Mouse (Mus musculus) embryonic fibroblast, embryonic 13.5 days (primary cell): ENCODE measurements around the gene Atp8b5. TPM values are rescaled to one million over a fixed set of nuclear protein-coding genes. Genes with fewer than 3 reads are reported as not detected.
A peak's percentile ranks its signal among the peaks of the same experiment; 100 is the strongest.

Experiments used
- H3K27ac ChIP-seq: 2 replicates; pipeline ENCODE4 v1.5.1; 2012; ENCODE audit warnings: low read length, control low read depth, inconsistent platforms; ENCODE audit not compliant: insufficient read depth
- H3K4me1 ChIP-seq: 2 replicates; pipeline ENCODE4 v1.6.1; 2011; ENCODE audit warnings: low read length; ENCODE audit not compliant: control insufficient read depth, insufficient read depth
- H3K4me3 ChIP-seq: 2 replicates; pipeline ENCODE4 v1.5.1; 2011; ENCODE audit warnings: mild to moderate bottlenecking, control low read depth, low read length; ENCODE audit not compliant: insufficient read depth
- CTCF ChIP-seq: IDR thresholded peaks from 2 replicates; pipeline ENCODE4 v1.5.1; 2011; ENCODE audit warnings: mild to moderate bottlenecking, control low read depth, low read length, moderate library complexity, borderline replicate concordance; ENCODE audit not compliant: insufficient read depth
- POLR2A ChIP-seq: IDR thresholded peaks from 2 replicates; pipeline ENCODE4 v1.6.1; 2011; ENCODE audit warnings: low read depth, mild to moderate bottlenecking, control low read depth, low read length, moderate library complexity
- polyA plus RNA-seq: library from polyadenylated mRNA; stranded (reverse); fragments of >200 nt; gene quantifications from 2 replicates; pipeline ENCODE4 v1.2.4, GENCODE M21; 2011; ENCODE audit warnings: low read depth; ENCODE audit not compliant: missing spikeins, insufficient read length

Gene Atp8b5
- polyA plus RNA-seq, 1 experiment, result not detected

DNA sequence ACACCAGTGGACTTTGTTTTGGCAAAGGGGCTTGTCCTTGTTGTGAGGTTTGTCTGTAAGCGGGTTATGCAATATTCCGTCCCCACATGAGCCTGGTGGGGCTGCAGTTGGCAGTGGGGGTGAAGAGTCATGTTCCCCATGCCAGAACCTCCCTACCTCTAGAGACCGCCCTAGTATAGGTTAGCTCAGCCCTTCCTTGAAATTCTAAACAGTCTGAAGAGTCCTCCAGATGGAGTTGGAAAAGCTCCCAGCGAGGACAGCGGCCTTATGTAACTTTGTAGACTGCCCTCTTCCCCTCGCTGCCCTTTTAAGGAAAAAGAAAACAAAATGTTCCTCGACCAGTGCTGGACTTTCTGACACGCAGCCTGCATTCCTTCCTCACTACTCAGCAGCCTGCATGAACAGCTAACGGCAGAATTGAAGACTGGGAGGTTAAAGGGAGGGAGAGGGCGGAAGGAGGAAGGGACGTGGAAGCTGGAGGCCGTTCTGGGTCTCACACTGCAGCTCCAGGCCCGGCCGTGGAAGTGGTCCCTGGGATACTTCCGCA lies 127.5 kb downstream of the Atp8b5 start:
- Histone ChIP-seq H3K4me3 (no peak overlapping the region), H3K4me1 (peaks cover 21% of the 10 kb centered on the region), H3K27ac (peak overlapping the region; percentile 100)
- no peak for TF ChIP-seq CTCF
- TF ChIP-seq POLR2A, result peak; percentile 50

DNA sequence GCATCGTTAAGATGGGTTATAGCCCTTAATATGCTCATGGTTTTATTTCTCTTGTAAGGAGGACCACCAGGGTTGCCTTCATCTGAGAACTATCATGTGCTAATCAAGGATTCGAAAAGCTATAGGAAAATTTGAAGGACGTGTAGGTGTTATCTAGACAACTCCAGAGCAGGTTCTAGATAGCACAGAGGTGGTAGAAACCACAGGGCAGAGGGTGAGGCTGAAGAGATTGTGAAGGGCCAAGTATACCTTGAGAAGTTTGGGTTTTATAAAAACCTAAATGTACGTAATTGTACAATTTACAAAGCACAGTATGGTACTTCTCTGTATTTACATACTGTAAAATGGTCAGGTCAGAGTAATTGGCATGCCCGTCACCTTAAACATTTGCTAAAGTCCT lies 128.2 kb downstream of the Atp8b5 start:
- Histone ChIP-seq H3K27ac (peak overlapping the region; percentile 100), H3K4me1 (peaks cover 19% of the 10 kb centered on the region), H3K4me3 (no peak overlapping the region)
- TF ChIP-seq CTCF, result no peak
- no peak for TF ChIP-seq POLR2A

GRCm38 (mm10) chr4:43395836-43396235 lies 128.9 kb downstream of the Atp8b5 start:
- TF ChIP-seq POLR2A, result no peak
- TF ChIP-seq CTCF, result no peak
- peak overlapping the region; percentile 100 for H3K27ac ChIP-seq
- H3K4me3 ChIP-seq, result no peak overlapping the region
- peaks cover 19% of the 10 kb centered on the region for H3K4me1 ChIP-seq

DNA sequence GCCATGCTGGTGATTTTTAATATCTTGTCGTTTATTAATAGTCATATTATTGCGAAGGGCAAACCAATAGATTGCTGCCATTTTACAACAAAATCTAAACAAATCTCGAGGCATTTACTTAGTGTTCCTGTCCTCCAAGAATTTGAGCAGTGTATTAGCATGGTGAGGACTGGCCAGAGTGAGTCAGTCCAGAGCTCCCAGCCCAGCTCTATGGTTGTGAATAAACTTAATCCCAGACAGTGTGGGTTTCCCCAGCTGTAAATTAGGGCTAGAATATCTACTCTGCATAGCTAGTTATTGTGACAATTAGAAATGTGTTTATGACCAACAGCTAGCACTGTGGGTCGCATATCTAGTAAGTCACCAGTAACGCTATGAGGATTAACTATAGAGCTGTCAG lies 129.4 kb downstream of the Atp8b5 start:
- Histone ChIP-seq H3K27ac (peak overlapping the region; percentile 100; the same call in 1 of the 2 replicates), H3K4me1 (peaks cover 22% of the 10 kb centered on the region), H3K4me3 (no peak overlapping the region)
- no peak for TF ChIP-seq CTCF
- TF ChIP-seq POLR2A, result no peak

- no peak overlapping the region for H3K4me3 ChIP-seq
- TF ChIP-seq CTCF (no peak), POLR2A (no peak)
- peak overlapping the region; percentile 86 for H3K27ac ChIP-seq
- peaks cover 22% of the 10 kb centered on the region for H3K4me1 ChIP-seq
These were observed 131.1 kb downstream of the Atp8b5 start for GRCm38 (mm10) chr4:43398014-43398413.

DNA sequence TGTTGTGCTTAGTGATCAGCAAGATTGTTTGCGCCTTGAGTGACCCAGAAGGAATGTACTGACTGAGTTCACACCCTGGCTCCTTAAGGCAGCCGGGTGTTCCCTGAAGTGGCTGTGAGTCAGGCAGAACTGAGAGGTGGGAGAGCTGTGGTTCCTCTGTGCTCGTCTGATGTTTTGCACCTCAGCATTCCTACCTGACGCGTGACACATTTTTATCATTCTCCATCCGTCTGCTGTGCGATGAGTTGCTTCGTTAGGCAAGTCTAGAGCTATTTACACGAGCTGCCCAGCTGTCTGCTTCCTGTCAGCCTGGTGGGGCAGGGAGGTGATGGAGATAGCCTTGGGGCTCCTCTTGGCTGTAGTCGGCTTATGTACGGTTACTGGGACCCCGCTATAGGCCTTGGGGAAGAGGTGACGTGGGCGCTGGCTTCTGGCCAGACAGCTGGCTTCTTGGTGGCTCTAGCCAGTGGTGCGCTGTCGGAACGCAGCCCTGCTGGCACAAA lies 131.9 kb downstream of the Atp8b5 start:
- TF ChIP-seq POLR2A (no peak), CTCF (no peak)
- Histone ChIP-seq H3K27ac (peak overlapping the region; percentile 86), H3K4me1 (peaks cover 20% of the 10 kb centered on the region), H3K4me3 (no peak overlapping the region)

GRCm38 (mm10) chr4:43399391-43400131 lies 132.6 kb downstream of the Atp8b5 start:
- H3K4me3 ChIP-seq, result no peak overlapping the region
- no peak for TF ChIP-seq CTCF
- TF ChIP-seq POLR2A, result no peak
- peaks cover 20% of the 10 kb centered on the region for H3K4me1 ChIP-seq
- H3K27ac ChIP-seq, result peak overlapping the region; percentile 86

DNA sequence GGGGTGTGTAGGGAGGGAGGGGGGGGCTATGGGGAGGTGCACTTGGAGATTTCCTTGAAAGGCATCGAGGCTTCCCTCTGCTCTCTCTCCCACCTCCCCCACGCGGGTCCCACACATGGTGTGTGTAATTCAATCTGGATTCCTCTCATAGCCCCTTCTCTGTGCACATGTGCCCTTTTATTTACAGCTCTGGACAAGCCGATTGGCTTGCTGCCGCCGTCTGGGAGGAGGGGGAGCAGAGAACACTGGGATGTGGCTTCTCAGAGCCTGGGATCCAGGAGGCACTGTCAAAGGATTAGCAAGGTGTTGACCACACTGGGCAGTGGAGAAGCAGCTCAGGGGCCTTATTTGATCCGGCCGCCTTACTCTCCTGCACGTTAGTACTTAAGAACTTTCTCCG lies 134.0 kb downstream of the Atp8b5 start:
- peaks cover 20% of the 10 kb centered on the region for H3K4me1 ChIP-seq
- H3K27ac ChIP-seq, result 0 out of 2 replicates have a peak overlapping the region, but pooled peaks have one; percentile 9
- H3K4me3 ChIP-seq, result no peak overlapping the region

GRCm38 (mm10) chr4:43401486-43401885 lies 134.5 kb downstream of the Atp8b5 start:
- Histone ChIP-seq H3K4me3 (no peak overlapping the region), H3K4me1 (peaks cover 20% of the 10 kb centered on the region), H3K27ac (0 out of 2 replicates have a peak overlapping the region, but pooled peaks have one; percentile 9)
- TF ChIP-seq CTCF, result no peak
- no peak for TF ChIP-seq POLR2A

More for the DNA sequence above, 134.0 kb downstream of the Atp8b5 start:
- TF ChIP-seq CTCF (no peak), POLR2A (no peak)

DNA sequence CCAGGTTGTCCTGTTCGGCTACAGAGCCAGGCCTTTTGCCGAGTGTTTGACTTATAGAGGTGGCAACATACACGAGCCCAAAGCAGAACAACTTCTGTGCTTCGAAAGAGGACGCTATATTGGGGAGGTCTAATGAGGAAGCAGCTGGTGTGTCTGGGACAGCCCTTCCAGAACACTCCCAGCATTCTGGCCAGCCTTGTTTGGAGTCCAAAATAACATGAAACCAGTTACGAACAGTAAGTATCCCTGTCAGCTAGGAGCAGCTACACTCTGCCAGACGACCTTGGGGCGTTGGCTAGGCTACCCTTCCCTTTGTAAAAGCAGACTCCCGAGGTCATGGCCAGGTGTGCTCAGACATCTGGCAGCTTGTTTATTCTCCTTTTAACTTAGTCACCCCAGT lies 135.3 kb downstream of the Atp8b5 start:
- H3K4me1 ChIP-seq, result peaks cover 20% of the 10 kb centered on the region
- H3K4me3 ChIP-seq, result no peak overlapping the region
- H3K27ac ChIP-seq, result no peak overlapping the region; the same call in 1 of the 2 replicates
- TF ChIP-seq POLR2A (no peak), CTCF (no peak)
